Mouse (Mus musculus): ENCODE measurements around the gene Pomgnt2. TPM values are rescaled to one million over a fixed set of nuclear protein-coding genes. Genes with fewer than 3 reads are reported as not detected.
"Not testable (repeated sequence)": the region's sequence is repeated elsewhere in the genome, so short reads cannot be mapped to it uniquely, and the experiment has no call there.

Pomgnt2 gene
- total RNA-seq (2015; ENCODE audit: low replicate concordance) (not detected in 2 replicates), total RNA-seq (2017; ENCODE audit: low replicate concordance) (2.0 TPM in 1 of 2 replicates, not detected in the other)

GRCm38 (mm10) chr9:121997010-121997409 is at the start of gene Pomgnt2:
Pomgnt2 (minus strand) TSS chr9:121997110.
- no peak for ATAC-seq (replicated peaks; ENCODE audit: low FRiP score, poor library complexity, severe bottlenecking)

- no peak for ATAC-seq (replicated peaks; ENCODE audit: low FRiP score, poor library complexity, severe bottlenecking)
These were observed 42.9 kb upstream of the Pomgnt2 start for GRCm38 (mm10) chr9:122039848-122040247.

GRCm38 (mm10) chr9:122038631-122039030 is 41.7 kb upstream of the Pomgnt2 start:
- ATAC-seq (replicated peaks; ENCODE audit: low FRiP score, poor library complexity, severe bottlenecking), result no peak

- ATAC-seq (replicated peaks; ENCODE audit: low FRiP score, poor library complexity, severe bottlenecking), result no peak
These were observed 39.7 kb upstream of the Pomgnt2 start for GRCm38 (mm10) chr9:122036496-122037054.

- no peak for ATAC-seq (replicated peaks; ENCODE audit: low FRiP score, poor library complexity, severe bottlenecking)
These were observed 38.9 kb upstream of the Pomgnt2 start for GRCm38 (mm10) chr9:122035807-122036206.

GRCm38 (mm10) chr9:122034949-122035348 is 38.0 kb upstream of the Pomgnt2 start:
- ATAC-seq (replicated peaks; ENCODE audit: low FRiP score, poor library complexity, severe bottlenecking), result no peak

- no peak for ATAC-seq (replicated peaks; ENCODE audit: low FRiP score, poor library complexity, severe bottlenecking)
These were observed 35.2 kb upstream of the Pomgnt2 start for GRCm38 (mm10) chr9:122032071-122032470.

- ATAC-seq (replicated peaks; ENCODE audit: low FRiP score, poor library complexity, severe bottlenecking), result no peak
These were observed 33.8 kb upstream of the Pomgnt2 start for GRCm38 (mm10) chr9:122030706-122031105.

- no peak for ATAC-seq (replicated peaks; ENCODE audit: low FRiP score, poor library complexity, severe bottlenecking)
These were observed 32.9 kb upstream of the Pomgnt2 start for GRCm38 (mm10) chr9:122029765-122030164.

GRCm38 (mm10) chr9:122027914-122028745 is 31.2 kb upstream of the Pomgnt2 start:
- no peak for ATAC-seq (replicated peaks; ENCODE audit: low FRiP score, poor library complexity, severe bottlenecking)

GRCm38 (mm10) chr9:122027081-122027913 is 30.4 kb upstream of the Pomgnt2 start:
- no peak for ATAC-seq (replicated peaks; ENCODE audit: low FRiP score, poor library complexity, severe bottlenecking)

GRCm38 (mm10) chr9:122025855-122026590 is 29.1 kb upstream of the Pomgnt2 start:
- ATAC-seq (replicated peaks; ENCODE audit: low FRiP score, poor library complexity, severe bottlenecking), result no peak

GRCm38 (mm10) chr9:122024419-122024818 is 27.5 kb upstream of the Pomgnt2 start:
- no peak for ATAC-seq (replicated peaks; ENCODE audit: low FRiP score, poor library complexity, severe bottlenecking)

GRCm38 (mm10) chr9:122023873-122024272 is 27.0 kb upstream of the Pomgnt2 start:
- no peak for ATAC-seq (replicated peaks; ENCODE audit: low FRiP score, poor library complexity, severe bottlenecking)

GRCm38 (mm10) chr9:122022776-122023175 is 25.9 kb upstream of the Pomgnt2 start:
- ATAC-seq (replicated peaks; ENCODE audit: low FRiP score, poor library complexity, severe bottlenecking), result no peak

GRCm38 (mm10) chr9:122021581-122021980 is 24.7 kb upstream of the Pomgnt2 start:
- ATAC-seq (replicated peaks; ENCODE audit: low FRiP score, poor library complexity, severe bottlenecking), result no peak

GRCm38 (mm10) chr9:122021171-122021570 is 24.3 kb upstream of the Pomgnt2 start:
- not testable (repeated sequence) for ATAC-seq (replicated peaks; ENCODE audit: low FRiP score, poor library complexity, severe bottlenecking)

- no peak for ATAC-seq (replicated peaks; ENCODE audit: low FRiP score, poor library complexity, severe bottlenecking)
These were observed 23.4 kb upstream of the Pomgnt2 start for GRCm38 (mm10) chr9:122020321-122020720.

GRCm38 (mm10) chr9:122018782-122019395 is 22.0 kb upstream of the Pomgnt2 start:
- no peak for ATAC-seq (replicated peaks; ENCODE audit: low FRiP score, poor library complexity, severe bottlenecking)

Measured in erythroblast, adult 5-6 weeks (primary cell).